Mouse (Mus musculus) G1E (cell line): ENCODE measurements around the gene Zfp40.

Source experiments
- CTCF ChIP-seq: IDR thresholded peaks from 2 replicates; pipeline ENCODE4 v1.5.1; 2012; ENCODE audit warnings: low read depth, low read length, inconsistent platforms, mixed read lengths
- GATA1 ChIP-seq: IDR thresholded peaks from 2 replicates; pipeline ENCODE4 v1.6.1; 2012; ENCODE audit warnings: borderline replicate concordance, low read length, inconsistent platforms, mixed read lengths
- GATA2 ChIP-seq: IDR thresholded peaks from 2 replicates; pipeline ENCODE4 v1.6.1; 2012; ENCODE audit warnings: low read depth, low read length, inconsistent platforms, borderline replicate concordance
- POLR2AphosphoS5 ChIP-seq: IDR thresholded peaks from 2 replicates; pipeline ENCODE4 v1.6.1; 2012; ENCODE audit warnings: low read depth, low read length, inconsistent platforms; ENCODE audit not compliant: insufficient replicate concordance
- TAL1 ChIP-seq: conservative IDR thresholded peaks from 2 replicates; pipeline ENCODE4 v1.6.1; 2012; ENCODE audit warnings: low read depth, low read length, inconsistent platforms, mixed read lengths

DNA sequence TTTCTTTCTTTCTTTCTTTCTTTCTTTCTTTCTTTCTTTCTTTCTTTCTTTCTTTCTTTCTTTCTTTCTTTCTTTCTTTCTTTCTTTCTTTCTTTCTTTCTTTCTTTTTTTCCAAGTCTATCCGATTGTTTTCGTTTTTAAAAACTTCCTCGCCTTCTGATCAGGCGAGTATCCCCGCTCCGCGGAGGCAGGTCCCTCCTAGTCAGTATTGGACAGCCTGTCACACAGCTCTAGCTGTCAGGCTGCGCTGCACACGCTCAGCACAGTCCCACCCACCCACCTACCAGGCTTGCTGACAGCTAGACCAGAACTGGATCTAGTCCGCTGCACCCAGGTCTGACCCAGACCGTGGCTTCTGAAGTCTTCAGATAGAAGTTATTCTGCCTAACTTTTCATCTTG is 389 bp upstream of the Zfp40 start:
- TF ChIP-seq CTCF (no peak), GATA1 (no peak), TAL1 (no peak), POLR2AphosphoS5 (no peak), GATA2 (no peak)
